Mouse (Mus musculus) lung, postnatal 36 days (tissue): Measurements from ENCODE around the gene Prkn.

Experiments used
- DNase-seq: peaks from one replicate; pipeline ENCODE4 v3.0.0; 2022; ENCODE audit warnings: mixed read lengths

Gene Prkn

GRCm38 (mm10) chr17:11156119-11156518, 315.9 kb downstream of the Prkn start:
- no peak for DNase-seq

DNA sequence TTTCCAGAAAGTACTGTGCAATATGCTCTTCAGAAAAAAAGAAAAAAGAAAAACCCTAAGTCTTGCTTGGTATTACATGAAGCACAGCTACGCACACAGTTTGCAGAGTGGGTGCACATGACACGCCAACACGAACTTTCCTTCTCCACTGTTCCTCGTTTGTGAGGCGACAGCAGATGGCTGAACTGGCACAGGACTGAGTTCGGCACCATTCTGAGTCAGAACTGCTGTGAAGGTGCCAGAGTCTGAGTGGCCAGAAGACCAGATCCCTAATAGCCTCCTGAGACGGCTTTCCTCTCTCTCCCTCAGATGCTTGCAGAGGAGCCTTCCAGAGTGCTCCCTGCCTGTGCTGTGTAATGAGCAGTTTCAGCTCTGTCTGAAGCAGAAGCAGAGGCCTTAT, 317.4 kb downstream of the Prkn start:
- peak; percentile 1 for DNase-seq

- DNase-seq, result no peak
Measured at GRCm38 (mm10) chr17:11161436-11161835, 321.3 kb downstream of the Prkn start.

DNA sequence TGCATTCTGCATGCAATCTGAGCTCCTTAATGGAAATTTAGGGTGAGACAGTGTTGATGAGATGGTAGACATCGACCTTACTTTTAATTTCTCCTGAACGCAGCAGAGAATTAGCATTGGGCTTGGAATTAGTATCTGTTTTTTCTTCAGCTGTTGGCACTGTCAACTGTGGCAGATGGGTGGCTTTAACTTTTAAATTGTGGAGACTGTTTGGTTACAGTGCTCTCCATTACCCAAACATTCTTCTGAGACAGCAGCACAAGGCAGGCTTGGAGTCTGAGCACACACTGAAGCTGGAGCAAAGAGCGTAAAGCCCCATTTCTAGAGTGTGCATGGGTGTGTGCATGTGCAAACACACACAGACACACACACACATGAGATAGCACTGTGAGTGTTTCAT, 322.6 kb downstream of the Prkn start:
- no peak for DNase-seq

DNA sequence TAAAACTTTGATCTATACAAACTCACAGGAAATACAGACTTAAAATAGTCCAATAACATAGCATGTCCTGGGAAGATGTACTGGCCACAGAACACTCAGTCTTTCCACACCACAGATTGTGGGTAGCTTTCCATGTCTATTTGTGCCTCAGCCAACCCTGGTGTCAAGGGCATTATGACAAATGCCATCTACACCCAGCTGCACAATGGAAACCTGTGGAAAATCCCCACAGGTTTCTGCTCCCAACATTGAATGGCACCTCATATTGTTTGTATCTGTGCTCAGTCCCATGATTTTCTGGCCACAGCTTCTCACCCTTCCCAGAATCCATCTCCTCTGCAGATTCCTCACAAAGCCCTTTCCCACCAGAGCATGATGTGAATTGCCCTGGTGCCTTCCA, 347.2 kb downstream of the Prkn start:
- no peak for DNase-seq

GRCm38 (mm10) chr17:11188494-11188893, 348.3 kb downstream of the Prkn start:
- no peak for DNase-seq

DNA sequence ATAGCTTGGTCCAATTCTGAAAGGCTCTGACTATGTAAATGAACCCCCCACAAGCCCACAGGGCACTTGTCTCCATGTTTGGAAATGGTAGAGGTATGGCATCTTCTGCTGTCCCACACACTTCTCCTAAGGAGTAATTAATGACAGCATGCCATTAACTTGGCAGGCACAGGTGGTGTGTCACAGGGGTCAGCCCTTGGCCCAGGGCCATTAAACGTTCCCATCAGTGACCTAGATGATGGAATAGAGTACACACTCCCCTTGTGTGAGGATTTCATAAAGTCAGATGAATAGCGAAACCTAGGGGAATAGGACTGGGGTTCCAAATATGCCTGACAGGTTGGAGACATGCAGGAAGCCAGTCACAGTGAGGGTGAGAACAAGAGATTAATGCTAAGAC, 350.1 kb downstream of the Prkn start:
- DNase-seq, result no peak

GRCm38 (mm10) chr17:11198134-11198533, 357.9 kb downstream of the Prkn start:
- no peak for DNase-seq

DNA sequence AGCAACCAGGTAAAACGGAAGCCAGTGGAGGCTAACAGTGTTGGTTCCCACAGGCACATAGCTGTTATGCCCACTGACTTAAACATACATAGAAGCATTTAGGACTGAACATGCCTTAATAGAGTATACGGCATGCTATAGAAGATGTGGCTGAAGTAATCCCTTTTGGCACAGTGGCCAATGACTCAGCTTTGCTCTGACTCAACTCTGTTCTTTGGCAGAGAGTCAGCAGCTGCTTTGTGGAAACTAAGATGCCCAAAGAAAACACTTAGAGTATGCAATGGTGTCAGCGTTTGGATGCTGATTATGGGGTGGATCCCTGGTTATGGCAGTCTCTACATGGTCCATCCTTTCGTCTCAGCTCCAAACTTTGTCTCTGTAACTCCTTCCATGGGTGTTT, 368.9 kb downstream of the Prkn start:
- DNase-seq, result peak; percentile 8

GRCm38 (mm10) chr17:11211006-11211405, 370.8 kb downstream of the Prkn start:
- DNase-seq, result no peak

GRCm38 (mm10) chr17:11211591-11211990, 371.4 kb downstream of the Prkn start:
- no peak for DNase-seq

DNA sequence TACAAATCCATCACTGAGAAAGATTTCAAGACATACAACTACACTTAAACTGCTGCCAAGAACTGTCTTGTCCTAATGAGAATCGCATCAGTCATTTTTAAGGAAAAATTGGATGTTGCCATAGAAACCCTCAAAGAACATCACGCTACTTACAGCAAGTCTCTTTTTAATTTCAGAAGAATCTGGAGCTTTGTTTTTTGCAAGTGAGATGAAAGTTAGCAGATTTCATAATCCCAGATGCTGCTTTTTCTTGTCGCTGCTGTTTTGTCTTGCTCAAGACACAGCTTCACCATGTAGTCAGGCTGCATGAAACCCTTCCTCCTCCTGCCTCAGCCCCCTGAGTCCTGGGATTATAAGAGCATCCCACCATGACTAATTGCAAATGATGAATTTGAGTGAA, 373.5 kb downstream of the Prkn start:
- DNase-seq, result no peak

DNA sequence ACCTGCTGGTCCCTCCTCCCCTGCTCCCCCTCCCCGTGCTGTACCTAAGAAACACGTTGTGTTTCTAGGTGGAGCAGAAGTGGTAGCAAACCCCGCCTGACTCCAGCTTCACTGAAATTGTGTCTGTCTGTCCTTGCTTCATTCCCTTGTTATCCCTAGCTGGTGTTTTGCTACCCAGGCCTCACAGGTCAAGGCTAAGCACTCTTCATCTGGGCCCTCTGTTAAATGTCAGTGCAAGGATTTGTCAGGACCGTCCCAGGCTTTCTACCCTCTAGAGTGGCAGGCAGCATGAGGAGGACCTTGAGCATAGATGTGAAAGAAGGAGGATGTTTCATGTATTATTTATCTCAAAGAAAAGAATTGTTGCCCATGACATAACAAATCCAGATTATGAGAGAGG, 388.8 kb downstream of the Prkn start:
- no peak for DNase-seq

DNA sequence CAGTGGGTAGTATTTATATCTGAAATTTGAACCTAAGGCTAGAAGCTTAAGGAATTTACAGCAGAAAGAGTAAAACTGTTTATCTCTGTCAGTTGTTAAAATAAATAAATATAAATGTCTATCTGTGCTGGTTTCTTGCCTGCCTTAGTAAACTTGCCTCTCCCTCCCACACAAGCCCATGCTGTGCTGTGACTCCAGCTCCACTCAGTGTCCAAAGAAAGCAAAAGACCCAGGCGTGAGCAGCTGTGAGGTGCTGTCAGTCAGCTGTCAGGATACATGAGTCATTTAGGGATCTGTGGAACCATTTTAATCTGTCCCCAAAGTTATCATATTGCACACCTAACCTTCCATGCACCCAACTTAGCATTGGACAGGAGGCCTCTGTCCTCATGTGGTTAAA, 389.2 kb downstream of the Prkn start:
- DNase-seq, result no peak

GRCm38 (mm10) chr17:11230604-11231395, 390.6 kb downstream of the Prkn start:
- no peak for DNase-seq

DNA sequence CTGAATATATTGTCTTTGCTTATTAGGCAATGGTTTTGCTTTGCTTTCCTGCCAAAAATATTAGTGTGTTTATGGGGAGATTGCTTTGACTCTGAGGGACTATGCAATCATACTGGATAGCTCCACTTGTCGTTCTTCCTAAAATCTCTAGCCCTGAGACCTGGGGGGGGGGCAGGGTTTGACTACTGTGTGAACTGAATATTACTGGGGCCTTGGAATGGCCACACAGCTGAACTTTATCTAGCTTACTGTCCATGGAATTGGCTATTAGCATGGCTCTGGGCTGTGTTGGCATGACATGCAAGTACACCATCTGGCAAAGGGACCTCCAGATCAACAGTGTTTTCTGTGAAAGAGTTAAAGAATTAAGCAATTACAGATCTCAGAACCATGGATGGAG, 395.1 kb downstream of the Prkn start:
- DNase-seq, result peak; percentile 2

DNA sequence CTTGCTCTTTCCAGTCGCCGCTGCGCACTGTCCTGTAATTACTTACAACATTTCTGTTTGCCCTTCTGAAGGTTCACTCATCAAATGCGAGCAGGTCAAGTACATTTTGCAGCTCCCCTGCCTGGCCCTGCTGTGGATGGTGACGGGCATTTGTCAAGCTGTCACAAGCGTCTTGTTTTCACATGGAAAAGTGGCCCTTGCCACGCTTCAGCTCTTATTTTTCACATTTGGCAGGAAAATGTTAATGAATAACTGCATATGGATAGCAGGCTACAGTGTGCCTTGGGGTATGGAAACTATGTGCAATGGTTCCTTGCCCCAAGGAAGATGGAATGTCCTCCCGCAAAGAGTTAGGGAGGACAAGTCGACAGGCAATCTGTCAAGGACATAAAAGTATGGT, 404.9 kb downstream of the Prkn start:
- DNase-seq, result no peak

DNA sequence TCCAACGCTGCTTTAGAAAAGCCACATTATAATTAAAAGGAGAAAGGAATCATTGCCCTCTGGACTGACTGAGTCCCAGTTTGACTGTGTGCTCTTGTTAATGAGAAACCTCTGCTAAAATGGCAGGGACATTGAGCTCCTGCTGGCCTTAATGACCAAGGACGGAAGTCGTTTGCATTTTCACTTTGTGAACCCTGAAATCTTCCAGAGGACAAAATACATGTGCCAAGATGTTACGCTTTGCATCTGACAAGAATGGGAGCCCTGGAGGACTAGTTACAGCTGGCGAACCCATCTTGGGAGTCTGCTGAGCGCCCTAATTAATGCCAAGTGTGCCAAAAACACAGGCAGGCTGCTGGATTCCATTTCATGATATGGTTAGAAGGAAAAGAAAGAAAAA, 409.0 kb downstream of the Prkn start:
- no peak for DNase-seq

DNA sequence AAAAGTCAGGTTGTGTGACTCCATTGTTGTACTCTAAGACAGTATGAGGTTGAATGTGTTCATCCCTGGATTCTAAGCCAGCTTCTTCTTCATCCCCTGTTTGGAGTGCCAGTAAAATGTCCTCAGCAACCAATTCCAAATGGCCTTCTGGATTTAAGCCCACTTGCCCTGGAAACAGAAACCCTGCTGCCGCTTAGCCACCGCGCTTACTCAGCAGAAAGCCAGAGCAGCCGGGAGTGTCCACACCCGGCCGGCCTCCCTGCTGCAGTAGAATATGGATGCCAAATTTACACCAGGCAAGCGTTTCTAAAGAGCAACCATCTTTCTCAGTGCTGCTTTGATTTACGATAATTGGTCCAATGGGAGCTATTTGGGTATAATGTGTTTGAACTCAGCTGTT, 420.5 kb downstream of the Prkn start:
- DNase-seq, result peak; percentile 1

DNA sequence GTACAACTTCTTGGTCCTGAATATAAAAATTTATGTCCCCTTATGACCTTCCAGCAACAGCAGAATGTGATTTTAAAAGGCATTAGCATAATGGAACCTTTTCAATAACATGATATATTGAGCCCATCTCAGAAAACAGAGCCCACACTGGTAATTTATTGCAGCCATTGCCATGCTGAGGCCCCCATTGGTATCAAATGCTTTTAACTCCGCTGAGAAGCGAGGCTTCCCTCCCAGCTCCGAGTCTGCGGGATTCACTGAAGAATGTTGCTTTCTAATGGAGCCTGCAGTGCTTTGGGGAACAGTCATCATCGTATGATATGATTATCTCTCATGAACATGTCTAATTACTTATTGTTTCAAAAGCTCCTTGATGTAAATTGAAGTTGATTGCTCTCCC, 421.5 kb downstream of the Prkn start:
- DNase-seq, result no peak

DNA sequence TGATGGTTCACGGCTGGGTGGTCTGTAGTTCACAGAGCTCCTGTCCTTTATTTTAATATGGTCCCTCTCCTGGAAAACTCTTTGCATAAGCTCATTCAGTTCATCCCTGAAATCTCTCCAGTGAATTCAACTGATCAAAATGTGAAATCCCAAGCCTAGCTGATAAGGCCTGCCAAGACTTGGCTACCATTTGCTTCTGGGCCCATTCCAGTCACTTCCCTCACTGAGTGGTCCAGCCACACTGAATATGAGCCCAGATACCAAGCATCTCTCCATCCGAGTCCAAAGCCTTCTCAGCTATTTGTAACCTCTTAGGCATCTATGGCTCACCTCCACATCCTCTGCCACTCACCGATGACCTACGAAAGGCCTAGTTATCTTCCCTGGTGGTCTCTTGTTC, 427.8 kb downstream of the Prkn start:
- DNase-seq, result no peak

GRCm38 (mm10) chr17:11270179-11270578, 430.0 kb downstream of the Prkn start:
- no peak for DNase-seq

DNA sequence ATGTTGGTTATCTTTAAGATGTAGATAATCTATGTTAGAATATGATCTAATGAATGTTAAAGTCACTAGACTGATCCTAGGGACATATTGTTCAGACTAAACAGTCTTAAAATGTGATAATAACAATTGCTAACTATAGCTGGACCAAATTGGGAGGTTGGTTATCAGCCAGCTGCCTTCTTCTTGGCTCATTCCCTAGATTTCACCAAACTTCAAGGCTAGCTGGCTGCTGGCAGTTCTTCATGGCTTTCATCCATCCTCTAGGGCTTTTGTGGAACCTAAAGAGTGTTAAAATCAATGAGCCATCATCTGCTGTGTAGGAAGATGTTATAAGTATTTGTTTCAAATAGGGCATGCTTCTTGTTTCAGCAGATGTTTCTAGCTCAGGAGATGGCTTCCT, 431.7 kb downstream of the Prkn start:
- no peak for DNase-seq

DNA sequence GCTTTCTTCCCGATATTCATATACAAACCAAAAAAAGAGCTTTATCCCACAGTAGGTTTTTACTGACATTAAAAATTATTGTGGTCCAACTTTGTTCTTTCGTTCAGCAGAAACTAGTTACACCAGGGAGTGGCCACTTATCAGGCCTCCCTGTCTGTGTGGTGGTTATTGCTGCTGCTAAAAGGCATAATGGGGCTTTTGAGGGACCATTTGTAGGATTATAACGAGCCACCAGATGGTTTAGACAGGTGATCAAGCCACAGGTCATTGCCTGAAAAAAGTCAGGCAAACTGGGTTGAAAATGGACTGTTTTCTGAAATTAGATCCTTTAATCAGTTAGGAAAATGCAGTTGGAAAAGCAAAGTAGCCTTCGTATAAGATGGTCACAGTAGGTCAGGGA, 444.1 kb downstream of the Prkn start:
- DNase-seq, result no peak

GRCm38 (mm10) chr17:11290183-11290582, 450.0 kb downstream of the Prkn start:
- no peak for DNase-seq
